Comparison of ENCODE assay signal across 25 mouse cellular contexts in genomic region chr6:122545289-122545882, GRCm38 (mm10). TPM values are rescaled to one million over a fixed set of nuclear protein-coding genes. Genes with fewer than 3 reads are reported as not detected.
DNase-seq lines count a peak whose midpoint lies in the region; ATAC-seq lines count a peak whose summit lies in the region.
"Had no signal": no experiment of that assay in that cellular context is flagged by ENCODE, and none has a peak within 500 bp of the region (broad histone marks: within the 10 kb centered on the region; RNA-seq: fewer than 3 reads in every experiment).

No protein-coding gene starts in this region.

- no peak overlapping the region for H3K9ac ChIP-seq in liver, embryonic 12.5 days
- H3K9ac ChIP-seq: forebrain, embryonic 13.5 days; kidney, embryonic 15.5 days had no signal

- peak; percentile 13 for DNase-seq in gastrocnemius, adult 18-20 months (ENCODE audit: low spot score)
- no peak for DNase-seq in gastrocnemius, postnatal 36 days
- peak; percentile 19 for DNase-seq in lung, postnatal 14 days
- no peak for DNase-seq in lung, postnatal 4 days
- DNase-seq in adrenal gland, adult 2 months, result no peak
- DNase-seq: adrenal gland, postnatal 36 days; cerebellum, postnatal 10 days; embryo, embryonic 11 days; liver; retina, postnatal 1 day; thymus, postnatal 4 days had no signal

- intact Hi-C loops in gastrocnemius, postnatal 36 days (cut with DNase I), result no loop called here

- no peaks in the 10 kb centered on the region for H3K36me3 ChIP-seq in liver, embryonic 12.5 days
- H3K36me3 ChIP-seq: kidney, embryonic 15.5 days; midbrain, embryonic 10.5 days had no signal

- ATAC-seq in granulocyte monocyte progenitor cell, adult 5-6 weeks (replicated peaks; ENCODE audit: poor library complexity, severe bottlenecking), result peak; percentile 88
- ATAC-seq in monocyte, adult 5-6 weeks (replicated peaks; ENCODE audit: insufficient number of reproducible peaks, low FRiP score, low TSS enrichment, poor library complexity, severe bottlenecking), result peak; percentile 61
- ATAC-seq in liver, embryonic 12.5 days, result no peak
- ATAC-seq: activated CD4-positive, CD25-positive, alpha-beta regulatory T cell, adult 4 months; forebrain, embryonic 13.5 days; inflammation-experienced regulatory T-cells, adult 6 months; Patski had no signal

- 56% methylated on average over 9 of the region's 9 CpGs for WGBS in liver, embryonic 12.5 days (ENCODE audit: insufficient replicate concordance)

- H3K27ac ChIP-seq in liver, embryonic 12.5 days, result no peak overlapping the region
- H3K27ac ChIP-seq: forebrain, embryonic 13.5 days; heart, adult 2 months; kidney, embryonic 15.5 days; midbrain, embryonic 10.5 days had no signal

- no peak overlapping the region for H3K4me3 ChIP-seq in liver, embryonic 12.5 days
- H3K4me3 ChIP-seq: forebrain, embryonic 13.5 days; heart, adult 2 months; kidney, embryonic 15.5 days; midbrain, embryonic 10.5 days had no signal

- H3K9me3 ChIP-seq in liver, embryonic 12.5 days (replicated peaks), result no peaks in the 10 kb centered on the region
- H3K9me3 ChIP-seq: forebrain, embryonic 13.5 days; kidney, embryonic 15.5 days; midbrain, embryonic 10.5 days had no signal

- H3K27me3 ChIP-seq in liver, embryonic 12.5 days (replicated peaks), result no peaks in the 10 kb centered on the region
- H3K27me3 ChIP-seq: forebrain, embryonic 13.5 days; kidney, embryonic 15.5 days had no signal

- no peak overlapping the region for H3K4me2 ChIP-seq in liver, embryonic 12.5 days
- H3K4me2 ChIP-seq: forebrain, embryonic 13.5 days; kidney, embryonic 15.5 days had no signal

- no peaks in the 10 kb centered on the region for H3K4me1 ChIP-seq in liver, embryonic 12.5 days
- H3K4me1 ChIP-seq: forebrain, embryonic 13.5 days; kidney, embryonic 15.5 days; midbrain, embryonic 10.5 days had no signal

RNA-seq across cellular contexts. Expression of gene Aicda, which starts 8.2 kb away (rescaled TPM):
- total RNA-seq in gastrocnemius, adult 18-20 months (2021), result not detected
- not detected for total RNA-seq in gastrocnemius, postnatal 36 days (2021)
- not detected in 2 replicates for total RNA-seq in granulocyte monocyte progenitor cell, adult 5-6 weeks (2014; fragmentation: Nextera tagmentation)
- total RNA-seq in granulocyte monocyte progenitor cell, adult 5-6 weeks (2017), result not detected in 2 replicates
- total RNA-seq in monocyte, adult 5-6 weeks (2017), result 1.6 TPM in 1 of 3 replicates, not detected in the others
- polyA plus RNA-seq in liver, embryonic 12.5 days (2016; fragmentation: Nextera tagmentation; extraction: Ambion mirVana), result 0.05 TPM in 1 of 2 replicates, not detected in the other
- total RNA-seq in adrenal gland, adult 2 months (2021), result not detected
- polyA plus RNA-seq in adrenal gland, adult 2 months (2012; rRNA removed), result not detected in 2 replicates
- total RNA-seq: adrenal gland, postnatal 36 days; heart, adult 2 months; left cerebral cortex, adult 18-20 months had no signal
- polyA plus RNA-seq: heart, adult 2 months; heart, embryonic 16.5 days; hindbrain, embryonic 11.5 days; kidney, embryonic 15.5 days; midbrain, embryonic 10.5 days; Patski had no signal

RNA-seq across cellular contexts. Expression of gene Mfap5, which starts 39.7 kb away (rescaled TPM):
- 10 to 100 TPM; 17.1 to 24.2 TPM for total RNA-seq in gastrocnemius, adult 18-20 months (2021)
- 10 to 100 TPM; 36.4 to 38.2 TPM for total RNA-seq in gastrocnemius, postnatal 36 days (2021)
- total RNA-seq in granulocyte monocyte progenitor cell, adult 5-6 weeks (2014; fragmentation: Nextera tagmentation), result not detected in 2 replicates
- not detected in 2 replicates for total RNA-seq in granulocyte monocyte progenitor cell, adult 5-6 weeks (2017)
- total RNA-seq in monocyte, adult 5-6 weeks (2017), result not detected in 3 replicates
- polyA plus RNA-seq in liver, embryonic 12.5 days (2016; fragmentation: Nextera tagmentation; extraction: Ambion mirVana), result 0.48 and 0.68 TPM in 2 replicates
- 10 to 100 TPM; 15.5 to 22.6 TPM for total RNA-seq in adrenal gland, adult 2 months (2021)
- polyA plus RNA-seq in adrenal gland, adult 2 months (2012; rRNA removed), result 38.2 and 38.8 TPM in 2 replicates
- total RNA-seq: neutrophil, adult 5-6 weeks had no signal
- polyA plus RNA-seq: activated CD4-positive, CD25-positive, alpha-beta regulatory T cell, adult 4 months; inflammation-experienced regulatory T-cells, adult 6 months; Patski had no signal

RNA-seq across cellular contexts. Expression of gene Rimklb, which starts 46.8 kb away (rescaled TPM):
- under 1 TPM; 0.21 to 0.38 TPM for total RNA-seq in gastrocnemius, adult 18-20 months (2021)
- under 1 TPM in 1 of 2 experiments, not detected in 1; 0.79 TPM for total RNA-seq in gastrocnemius, postnatal 36 days (2021)
- not detected in 2 replicates for total RNA-seq in granulocyte monocyte progenitor cell, adult 5-6 weeks (2014; fragmentation: Nextera tagmentation)
- not detected in 2 replicates for total RNA-seq in granulocyte monocyte progenitor cell, adult 5-6 weeks (2017)
- not detected in 3 replicates for total RNA-seq in monocyte, adult 5-6 weeks (2017)
- polyA plus RNA-seq in liver, embryonic 12.5 days (2016; fragmentation: Nextera tagmentation; extraction: Ambion mirVana), result 2.1 and 3.1 TPM in 2 replicates
- total RNA-seq in adrenal gland, adult 2 months (2021), result not detected
- polyA plus RNA-seq in adrenal gland, adult 2 months (2012; rRNA removed), result 0.09 TPM in 1 of 2 replicates, not detected in the other
- total RNA-seq: heart, adult 2 months had no signal
- polyA plus RNA-seq: Patski had no signal

RNA-seq across cellular contexts. Expression of gene Apobec1, which starts 56.9 kb away (rescaled TPM):
- total RNA-seq in gastrocnemius, adult 18-20 months (2021), result 1 to 10 TPM in 1 of 2 experiments, under 1 TPM in 1; 0.80 to 1.1 TPM
- total RNA-seq in gastrocnemius, postnatal 36 days (2021), result 1 to 10 TPM; 2.1 TPM
- total RNA-seq in granulocyte monocyte progenitor cell, adult 5-6 weeks (2014; fragmentation: Nextera tagmentation), result 17.0 and 28.1 TPM in 2 replicates
- 11.9 and 15.3 TPM in 2 replicates for total RNA-seq in granulocyte monocyte progenitor cell, adult 5-6 weeks (2017)
- total RNA-seq in monocyte, adult 5-6 weeks (2017), result 129 to 219 TPM (median 170 TPM) in 3 replicates
- 3.7 and 4.1 TPM in 2 replicates for polyA plus RNA-seq in liver, embryonic 12.5 days (2016; fragmentation: Nextera tagmentation; extraction: Ambion mirVana)
- total RNA-seq in adrenal gland, adult 2 months (2021), result 10 to 100 TPM; 11.7 to 13.5 TPM
- polyA plus RNA-seq in adrenal gland, adult 2 months (2012; rRNA removed), result 13.4 and 15.4 TPM in 2 replicates

Comparison
In these comparisons a context has a peak if more than half of its experiments do, and no peak if none do; other contexts are left out.
1. DNase-seq: peak in gastrocnemius, adult 18-20 months (single experiment) and lung, postnatal 14 days (single experiment); none in gastrocnemius, postnatal 36 days (0 of 2), lung, postnatal 4 days (0 of 2) and adrenal gland, adult 2 months (single experiment).
2. RNA of gene Mfap5, which starts 39.7 kb away (total RNA-seq): 36.4 to 38.2 TPM in gastrocnemius, postnatal 36 days, 17.1 to 24.2 TPM in gastrocnemius, adult 18-20 months and 15.5 to 22.6 TPM in adrenal gland, adult 2 months; not detected in granulocyte monocyte progenitor cell, adult 5-6 weeks and not detected in monocyte, adult 5-6 weeks; every median in the first group is over 10 times any median in the second.